Mouse (Mus musculus): Measurements from ENCODE around the gene Snu13. TPM values are rescaled to one million over a fixed set of nuclear protein-coding genes. Genes with fewer than 3 reads are reported as not detected.

Gene Snu13
- polyA plus RNA-seq (2012; rRNA removed; ENCODE audit: low replicate concordance): 21.0 and 49.7 TPM in 2 replicates

GRCm38 (mm10) chr15:82047080-82047883, at the start of gene Snu13:
TSS of gene Snu13 (minus strand) at chr15:82047598.

GRCm38 (mm10) chr15:82069898-82070297, 22.5 kb upstream of the Snu13 start, which contains the start of gene Mei1:
TSS of gene Mei1 (plus strand) at chr15:82069996.

GRCm38 (mm10) chr15:82058719-82059201, 11.4 kb upstream of the Snu13 start, which contains the start of gene 4930407I10Rik:
TSS of gene 4930407I10Rik (plus strand) at chr15:82059151.

GRCm38 (mm10) chr15:82033762-82034161, 13.6 kb downstream of the Snu13 start, which contains the start of gene Desi1:
TSS of gene Desi1 (minus strand) at chr15:82033862.

Other genes with a start within 250 kb of the Snu13 start
- 8.6 and 10.7 TPM in 2 replicates for gene Tef, start 245.2 kb downstream of the Snu13 start, polyA plus RNA-seq (2012; rRNA removed; ENCODE audit: low replicate concordance)
- 29.8 and 45.1 TPM in 2 replicates for gene Tob2, start 188.8 kb downstream of the Snu13 start, polyA plus RNA-seq (2012; rRNA removed; ENCODE audit: low replicate concordance)
- 32.6 and 40.1 TPM in 2 replicates for gene Phf5a, start 175.7 kb downstream of the Snu13 start, polyA plus RNA-seq (2012; rRNA removed; ENCODE audit: low replicate concordance)
- 296 and 436 TPM in 2 replicates for gene Aco2, start 175.3 kb downstream of the Snu13 start, polyA plus RNA-seq (2012; rRNA removed; ENCODE audit: low replicate concordance)
- gene Polr3h, start 121.4 kb downstream of the Snu13 start, polyA plus RNA-seq (2012; rRNA removed; ENCODE audit: low replicate concordance): 4.4 and 5.0 TPM in 2 replicates
- gene Csdc2, start 110.8 kb downstream of the Snu13 start, polyA plus RNA-seq (2012; rRNA removed; ENCODE audit: low replicate concordance): 1.7 and 4.3 TPM in 2 replicates
- gene Pmm1, start 86.7 kb downstream of the Snu13 start, polyA plus RNA-seq (2012; rRNA removed; ENCODE audit: low replicate concordance): 22.1 and 26.0 TPM in 2 replicates
- not detected in 2 replicates for gene 1700029P11Rik, start 67.1 kb downstream of the Snu13 start, polyA plus RNA-seq (2012; rRNA removed; ENCODE audit: low replicate concordance)
- 5.2 and 8.3 TPM in 2 replicates for gene Xrcc6, start 59.8 kb downstream of the Snu13 start, polyA plus RNA-seq (2012; rRNA removed; ENCODE audit: low replicate concordance)
- gene Desi1, start 13.7 kb downstream of the Snu13 start, polyA plus RNA-seq (2012; rRNA removed; ENCODE audit: low replicate concordance): 40.6 and 43.7 TPM in 2 replicates
- gene 4930407I10Rik, start 11.6 kb upstream of the Snu13 start, polyA plus RNA-seq (2012; rRNA removed; ENCODE audit: low replicate concordance): not detected in 2 replicates
- gene Mei1, start 22.4 kb upstream of the Snu13 start, polyA plus RNA-seq (2012; rRNA removed; ENCODE audit: low replicate concordance): 0.07 TPM in 1 of 2 replicates, not detected in the other
- gene Ccdc134, start 80.3 kb upstream of the Snu13 start, polyA plus RNA-seq (2012; rRNA removed; ENCODE audit: low replicate concordance): 6.0 and 14.3 TPM in 2 replicates
- gene Srebf2, start 99.6 kb upstream of the Snu13 start, polyA plus RNA-seq (2012; rRNA removed; ENCODE audit: low replicate concordance): 145 and 243 TPM in 2 replicates
- gene Shisa8, start 165.2 kb upstream of the Snu13 start, polyA plus RNA-seq (2012; rRNA removed; ENCODE audit: low replicate concordance): 0.23 and 2.7 TPM in 2 replicates
- 1.4 and 7.1 TPM in 2 replicates for gene Tnfrsf13c, start 176.8 kb upstream of the Snu13 start, polyA plus RNA-seq (2012; rRNA removed; ENCODE audit: low replicate concordance)
- 11.1 and 14.1 TPM in 2 replicates for gene Cenpm, start 197.2 kb upstream of the Snu13 start, polyA plus RNA-seq (2012; rRNA removed; ENCODE audit: low replicate concordance)
- 0.14 and 0.22 TPM in 2 replicates for gene 1500009C09Rik, start 204.8 kb upstream of the Snu13 start, polyA plus RNA-seq (2012; rRNA removed; ENCODE audit: low replicate concordance)
- 0.14 and 0.89 TPM in 2 replicates for gene Sept3, start 227.3 kb upstream of the Snu13 start, polyA plus RNA-seq (2012; rRNA removed; ENCODE audit: low replicate concordance)